Mouse (Mus musculus): ENCODE measurements around the gene Cacna1c. TPM values are rescaled to one million over a fixed set of nuclear protein-coding genes. Genes with fewer than 3 reads are reported as not detected.

Cacna1c gene
- total and polyA plus RNA-seq, 2 experiments from 2014 or later = 4.2 to 43.3 TPM

DNA sequence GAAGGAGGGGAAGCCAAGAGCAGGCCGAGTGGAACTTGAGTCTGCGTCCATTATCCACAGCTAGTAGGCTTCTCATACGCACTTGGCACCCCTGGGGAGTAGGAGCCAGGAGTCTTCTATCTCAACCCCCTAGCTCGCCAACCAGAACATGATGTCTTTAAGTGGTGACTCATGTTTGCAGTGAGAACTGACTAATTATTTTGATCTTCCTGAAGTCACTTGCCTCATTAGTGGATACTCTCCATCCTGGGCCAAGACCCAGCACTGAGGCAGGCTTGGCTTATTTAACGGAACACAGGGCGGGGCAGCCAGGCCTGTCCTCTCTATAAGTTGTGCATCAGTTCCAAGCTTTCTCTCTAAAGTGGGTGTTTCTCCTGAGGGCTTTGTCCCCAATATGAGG lies 177.3 kb downstream of the Cacna1c start:
- Histone ChIP-seq H3K27ac (ENCODE audit: low read depth, low read length) (no peak overlapping the region), H3K4me1 (ENCODE audit: insufficient read depth) (no peaks in the 10 kb centered on the region), H3K9ac (no peak overlapping the region), H3K4me2 (ENCODE audit: low read depth) (no peak overlapping the region), H3K27me3 (ENCODE audit: insufficient read depth, low read length) (no peaks in the 10 kb centered on the region), H3K4me3 (ENCODE audit: low read depth, low read length) (no peak overlapping the region), H3K9me3 (ENCODE audit: low read length) (no peaks in the 10 kb centered on the region), H3K36me3 (ENCODE audit: insufficient read depth) (no peaks in the 10 kb centered on the region)
- ATAC-seq (no peak), DNase-seq (no peak)
- WGBS = 75% methylated on average over 6 of the region's 6 CpGs
- TF ChIP-seq CTCF (IDR thresholded peaks at IDR 0.05; ENCODE audit: low read depth) = no peak

DNA sequence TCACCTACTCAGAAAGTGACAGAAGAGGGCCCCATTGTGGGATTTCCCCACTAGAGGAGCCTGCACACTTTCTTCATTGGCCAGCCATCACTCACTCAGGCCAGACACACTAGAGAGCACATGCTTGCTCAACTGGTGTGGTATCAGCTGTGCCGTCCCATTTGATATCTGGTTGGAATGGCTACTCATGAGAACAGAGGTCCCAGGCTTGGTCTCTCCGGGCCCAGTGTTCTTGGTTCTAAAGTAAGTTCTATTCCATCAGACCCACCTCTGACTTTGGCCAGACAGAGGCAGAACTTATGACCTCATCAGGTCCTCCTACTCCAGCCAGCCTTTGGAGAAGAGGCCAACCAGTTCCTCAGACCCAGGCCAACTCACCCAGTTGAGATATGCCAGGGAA lies 178.0 kb downstream of the Cacna1c start:
- Histone ChIP-seq H3K9ac (no peak overlapping the region), H3K27me3 (ENCODE audit: insufficient read depth, low read length) (no peaks in the 10 kb centered on the region), H3K9me3 (ENCODE audit: low read length) (no peaks in the 10 kb centered on the region), H3K36me3 (ENCODE audit: insufficient read depth) (no peaks in the 10 kb centered on the region), H3K4me1 (ENCODE audit: insufficient read depth) (no peaks in the 10 kb centered on the region), H3K27ac (ENCODE audit: low read depth, low read length) (no peak overlapping the region), H3K4me2 (ENCODE audit: low read depth) (no peak overlapping the region), H3K4me3 (ENCODE audit: low read depth, low read length) (no peak overlapping the region)
- no peak for DNase-seq
- ATAC-seq = no peak
- TF ChIP-seq CTCF (IDR thresholded peaks at IDR 0.05; ENCODE audit: low read depth) = no peak
- 94% methylated on average over 2 of the region's 2 CpGs for WGBS

DNA sequence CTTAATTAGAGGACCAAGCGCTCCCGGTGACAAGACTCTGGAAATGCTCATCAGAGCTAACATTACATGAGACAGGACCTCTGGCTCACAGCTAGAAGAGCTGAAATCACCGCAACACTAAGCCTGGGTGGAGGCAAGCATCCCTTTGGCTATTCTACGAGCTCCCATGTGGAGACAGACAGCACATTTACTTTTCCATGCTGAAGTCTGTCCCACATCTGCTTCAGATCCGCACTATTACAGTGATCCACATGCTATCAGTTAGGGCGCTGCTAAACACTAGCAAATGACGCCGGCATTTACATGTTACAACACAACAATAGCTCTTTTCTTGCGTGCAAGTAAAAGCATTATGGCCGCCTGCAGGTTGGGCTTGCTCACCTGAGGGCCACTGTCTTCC lies 178.7 kb downstream of the Cacna1c start:
- no peak overlapping the region for H3K27ac ChIP-seq (ENCODE audit: low read depth, low read length)
- no peaks in the 10 kb centered on the region for H3K27me3 ChIP-seq (ENCODE audit: insufficient read depth, low read length)
- no peak overlapping the region for H3K9ac ChIP-seq
- 84% methylated on average over 10 of the region's 10 CpGs for WGBS
- no peaks in the 10 kb centered on the region for H3K9me3 ChIP-seq (ENCODE audit: low read length)
- no peaks in the 10 kb centered on the region for H3K36me3 ChIP-seq (ENCODE audit: insufficient read depth)
- H3K4me3 ChIP-seq (ENCODE audit: low read depth, low read length) = no peak overlapping the region
- no peak overlapping the region for H3K4me2 ChIP-seq (ENCODE audit: low read depth)
- TF ChIP-seq CTCF (IDR thresholded peaks at IDR 0.05; ENCODE audit: low read depth) = no peak
- ATAC-seq = no peak
- DNase-seq = no peak
- no peaks in the 10 kb centered on the region for H3K4me1 ChIP-seq (ENCODE audit: insufficient read depth)

DNA sequence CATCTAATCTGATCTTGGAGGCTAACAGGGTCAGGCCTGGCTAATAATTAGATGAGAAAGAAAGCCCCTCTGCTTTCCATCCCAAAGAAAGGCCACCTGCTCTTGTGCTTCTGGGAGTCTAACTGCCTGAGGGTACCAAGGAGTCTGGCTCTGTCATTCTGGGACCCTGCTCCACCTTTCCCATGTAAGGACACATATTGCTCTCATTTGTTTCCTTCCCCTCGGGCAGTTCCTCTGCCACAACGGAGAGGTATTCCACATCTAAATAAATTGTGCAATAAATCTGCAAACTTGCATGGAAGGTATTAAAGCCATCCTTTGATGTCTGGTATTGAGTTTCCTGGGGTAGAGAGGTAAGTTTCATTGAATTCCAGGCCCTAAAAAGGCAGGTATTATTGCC lies 180.9 kb downstream of the Cacna1c start:
- DNase-seq (no peak), ATAC-seq (no peak)
- no peak overlapping the region for H3K4me3 ChIP-seq (ENCODE audit: low read depth, low read length)
- H3K36me3 ChIP-seq (ENCODE audit: insufficient read depth) = no peaks in the 10 kb centered on the region
- H3K9me3 ChIP-seq (ENCODE audit: low read length) = no peaks in the 10 kb centered on the region
- TF ChIP-seq CTCF (IDR thresholded peaks at IDR 0.05; ENCODE audit: low read depth) = no peak
- H3K4me1 ChIP-seq (ENCODE audit: insufficient read depth) = no peaks in the 10 kb centered on the region
- H3K9ac ChIP-seq = no peak overlapping the region
- H3K27ac ChIP-seq (ENCODE audit: low read depth, low read length) = no peak overlapping the region
- no peak overlapping the region for H3K4me2 ChIP-seq (ENCODE audit: low read depth)
- no peaks in the 10 kb centered on the region for H3K27me3 ChIP-seq (ENCODE audit: insufficient read depth, low read length)
- WGBS = 65% methylated on average over 2 of the region's 2 CpGs

DNA sequence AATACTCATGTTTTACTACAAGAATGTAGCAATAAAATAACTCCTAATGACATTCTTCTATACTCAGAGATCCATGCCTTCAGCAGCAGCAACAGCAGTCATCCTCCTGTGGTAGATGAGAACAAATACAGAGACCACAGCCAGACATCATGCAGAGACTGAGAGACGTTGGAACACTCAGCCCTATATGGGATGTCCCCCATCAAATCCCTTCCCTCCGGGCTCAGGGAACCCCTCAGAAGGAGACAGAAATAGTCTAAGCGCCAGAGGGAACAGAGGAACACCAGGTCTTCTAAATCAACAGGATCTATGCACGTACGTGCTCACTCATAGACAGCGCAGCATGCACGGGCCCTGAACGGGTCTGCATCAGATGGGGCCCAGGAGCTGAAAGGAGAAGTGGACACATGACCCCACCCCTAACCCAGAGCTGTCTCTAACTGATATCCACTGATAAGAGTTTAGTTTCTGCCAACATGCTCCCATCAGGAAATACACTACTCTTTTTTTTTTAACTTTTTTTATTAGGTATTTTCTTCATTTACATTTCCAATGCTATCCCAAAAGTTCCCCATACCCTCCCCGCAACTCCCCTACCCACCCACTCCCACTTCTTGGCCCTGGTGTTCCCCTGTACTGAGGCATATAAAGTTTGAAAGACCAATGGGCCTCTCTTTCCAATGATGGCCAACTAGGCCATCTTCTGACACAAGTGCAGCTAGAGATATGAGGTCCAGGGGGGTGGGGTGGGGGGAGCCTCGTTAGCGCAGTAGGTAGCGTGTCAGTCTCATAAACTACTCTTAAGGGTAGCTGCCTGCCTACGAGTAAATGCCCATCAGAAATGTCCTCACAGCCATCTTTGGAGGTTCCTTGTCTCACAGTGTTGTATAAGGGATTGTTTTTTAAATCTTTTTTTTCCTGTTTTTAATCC lies 182.8 kb downstream of the Cacna1c start:
- no peak overlapping the region for H3K4me2 ChIP-seq (ENCODE audit: low read depth)
- TF ChIP-seq CTCF (IDR thresholded peaks at IDR 0.05; ENCODE audit: low read depth) = no peak
- DNase-seq (no peak), ATAC-seq (no peak)
- H3K27ac ChIP-seq (ENCODE audit: low read depth, low read length) = no peak overlapping the region
- H3K4me1 ChIP-seq (ENCODE audit: insufficient read depth) = no peaks in the 10 kb centered on the region
- no peaks in the 10 kb centered on the region for H3K27me3 ChIP-seq (ENCODE audit: insufficient read depth, low read length)
- 91% methylated on average over 13 of the region's 13 CpGs for WGBS
- no peak overlapping the region for H3K4me3 ChIP-seq (ENCODE audit: low read depth, low read length)
- H3K36me3 ChIP-seq (ENCODE audit: insufficient read depth) = no peaks in the 10 kb centered on the region
- H3K9me3 ChIP-seq (ENCODE audit: low read length) = no peaks in the 10 kb centered on the region
- no peak overlapping the region for H3K9ac ChIP-seq

DNA sequence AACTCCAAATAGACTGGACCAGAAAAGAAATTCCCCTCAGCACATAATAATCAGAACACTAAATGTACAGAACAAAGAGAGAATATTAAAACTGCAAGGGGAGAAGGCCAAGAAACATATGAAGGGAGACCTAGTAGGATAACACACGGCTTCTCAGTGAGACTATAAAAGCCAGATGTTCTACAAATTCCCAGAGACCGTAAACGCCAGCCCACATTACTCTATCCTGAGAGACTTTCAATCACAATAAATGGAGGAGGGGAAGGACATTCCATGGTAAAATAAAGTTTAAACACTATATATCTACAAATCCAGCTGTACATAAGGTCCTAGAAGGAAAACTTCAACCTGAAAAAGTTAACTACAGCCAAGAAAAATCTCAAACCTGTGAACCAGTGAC lies 185.3 kb downstream of the Cacna1c start:
- no peak overlapping the region for H3K4me2 ChIP-seq (ENCODE audit: low read depth)
- H3K27ac ChIP-seq (ENCODE audit: low read depth, low read length) = no peak overlapping the region
- no peaks in the 10 kb centered on the region for H3K27me3 ChIP-seq (ENCODE audit: insufficient read depth, low read length)
- TF ChIP-seq CTCF (IDR thresholded peaks at IDR 0.05; ENCODE audit: low read depth) = no peak
- WGBS = 89% methylated on average over 3 of the region's 3 CpGs
- H3K9me3 ChIP-seq (ENCODE audit: low read length) = no peaks in the 10 kb centered on the region
- DNase-seq = no peak
- H3K4me3 ChIP-seq (ENCODE audit: low read depth, low read length) = no peak overlapping the region
- H3K4me1 ChIP-seq (ENCODE audit: insufficient read depth) = no peaks in the 10 kb centered on the region
- H3K9ac ChIP-seq = no peak overlapping the region
- H3K36me3 ChIP-seq (ENCODE audit: insufficient read depth) = no peaks in the 10 kb centered on the region
- no peak for ATAC-seq

DNA sequence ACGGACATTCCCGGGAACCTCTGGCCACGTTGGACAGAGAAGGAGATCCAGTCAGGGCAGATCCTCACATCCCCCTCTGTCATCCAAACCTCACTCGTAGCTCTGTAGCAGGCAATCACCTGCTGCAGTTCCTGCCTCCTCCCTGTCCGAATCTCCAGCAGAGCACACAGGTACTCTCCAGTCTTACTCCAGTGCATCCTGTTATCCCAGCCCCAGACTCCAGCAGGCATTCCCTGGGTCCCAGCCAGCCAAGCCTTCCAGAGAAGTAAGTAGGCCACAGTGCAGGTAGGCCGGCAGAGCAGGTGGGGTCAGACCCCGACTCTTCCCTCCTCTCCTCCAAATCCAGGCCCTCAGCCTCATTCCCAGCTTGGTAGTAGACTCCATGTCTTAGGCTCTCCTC lies 186.7 kb downstream of the Cacna1c start:
- no peaks in the 10 kb centered on the region for H3K4me1 ChIP-seq (ENCODE audit: insufficient read depth)
- DNase-seq (no peak), ATAC-seq (no peak)
- no peaks in the 10 kb centered on the region for H3K36me3 ChIP-seq (ENCODE audit: insufficient read depth)
- no peak overlapping the region for H3K27ac ChIP-seq (ENCODE audit: low read depth, low read length)
- H3K4me2 ChIP-seq (ENCODE audit: low read depth) = no peak overlapping the region
- H3K9ac ChIP-seq = no peak overlapping the region
- 89% methylated on average over 7 of the region's 7 CpGs for WGBS
- H3K27me3 ChIP-seq (ENCODE audit: insufficient read depth, low read length) = no peaks in the 10 kb centered on the region
- TF ChIP-seq CTCF (IDR thresholded peaks at IDR 0.05; ENCODE audit: low read depth) = no peak
- H3K4me3 ChIP-seq (ENCODE audit: low read depth, low read length) = no peak overlapping the region
- no peaks in the 10 kb centered on the region for H3K9me3 ChIP-seq (ENCODE audit: low read length)

Measured in forebrain, postnatal 0 days (tissue).